Mouse (Mus musculus) heart, embryonic 11.5 days (tissue): ENCODE results near the gene Disc1. TPM values are rescaled to one million over a fixed set of nuclear protein-coding genes. Genes with fewer than 3 reads are reported as not detected.

Experiments
- ATAC-seq: fragments of 200-750 bp; cut with Nextera tagmentation; replicated peaks from 2 replicates; pipeline ENCODE4 v1.8.0; 2017; ENCODE audit warnings: moderate library complexity; ENCODE audit not compliant: insufficient number of reproducible peaks, low FRiP score, low TSS enrichment
- H3K27ac ChIP-seq: fragments of 300-500 bp; sonication (generic); 2 replicates; pipeline ENCODE4 v1.5.1; 2014; ENCODE audit warnings: mild to moderate bottlenecking, low read depth, low read length
- H3K27me3 ChIP-seq: fragments of 300-500 bp; sonication (generic); 2 replicates; pipeline ENCODE4 v1.6.1; 2014; ENCODE audit warnings: mild to moderate bottlenecking, low read length, mixed read lengths; ENCODE audit not compliant: control insufficient read depth, insufficient read depth
- H3K36me3 ChIP-seq: fragments of 300-500 bp; sonication (generic); 2 replicates; pipeline ENCODE4 v1.6.1; 2014; ENCODE audit warnings: mild to moderate bottlenecking, low read length, moderate library complexity, mixed read lengths; ENCODE audit not compliant: control insufficient read depth, insufficient read depth
- H3K4me1 ChIP-seq: fragments of 300-500 bp; sonication (generic); 2 replicates; pipeline ENCODE4 v1.6.1; 2014; ENCODE audit warnings: low read length; ENCODE audit not compliant: control insufficient read depth, insufficient read depth
- H3K4me2 ChIP-seq: fragments of 300-500 bp; sonication (generic); 2 replicates; pipeline ENCODE4 v1.6.1; 2014; ENCODE audit warnings: mild to moderate bottlenecking, moderate library complexity
- H3K4me3 ChIP-seq: fragments of 300-500 bp; sonication (generic); 2 replicates; pipeline ENCODE4 v1.5.1; 2014; ENCODE audit warnings: low read depth, low read length
- H3K9ac ChIP-seq: fragments of 300-500 bp; sonication (generic); 2 replicates; pipeline ENCODE4 v1.6.1; 2014; ENCODE audit warnings: mild to moderate bottlenecking, low read depth, low read length, moderate library complexity
- H3K9me3 ChIP-seq: fragments of 300-500 bp; sonication (generic); replicated peaks from 2 replicates; pipeline ENCODE4 v1.6.1; 2016; ENCODE audit warnings: low read length; ENCODE audit not compliant: control insufficient read depth
- WGBS: fragments of 180-500 bp; shearing (Covaris S2); extraction: QIAGEN DNeasy Blood & Tissue Kit; methylation state at CpG from one replicate; pipeline ENCODE4 v1.1.7; 2014; ENCODE audit not compliant: insufficient replicate concordance; 5-methylcytosine and 5-hydroxymethylcytosine counted together
- polyA plus RNA-seq: library from polyadenylated mRNA; unstranded; fragments of >200 nt; fragmentation: Nextera tagmentation; extraction: Ambion mirVana; gene quantifications from 2 replicates; pipeline ENCODE4 v1.2.1, GENCODE M21; 2014

Disc1 gene
- polyA plus RNA-seq, 1 experiment from 2014 or later, result 1.8 TPM

DNA sequence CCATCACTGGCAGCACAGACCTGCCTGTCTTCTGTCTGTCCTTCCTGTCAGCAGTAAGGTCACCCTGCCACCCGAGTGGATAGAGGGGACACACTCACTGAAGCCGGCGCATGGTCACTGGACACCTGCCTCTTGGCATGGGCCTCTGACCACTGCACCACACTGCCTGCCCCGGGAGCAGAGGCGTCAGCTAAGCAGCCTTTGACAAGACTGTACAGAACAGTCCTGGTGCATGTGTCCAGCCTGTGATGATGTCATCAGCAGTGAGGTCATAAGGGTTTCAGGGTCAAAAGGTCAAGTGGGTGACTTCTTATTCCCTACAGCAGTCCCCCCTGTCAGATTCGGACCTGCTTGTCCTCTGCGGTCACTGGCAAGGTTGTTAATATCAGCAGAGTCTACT lies 87.0 kb downstream of the Disc1 start:
- WGBS, result 37% methylated on average over 7 of the region's 7 CpGs
- ATAC-seq, result no peak
- H3K4me2 ChIP-seq, result no peak overlapping the region
- no peaks in the 10 kb centered on the region for H3K9me3 ChIP-seq
- H3K27me3 ChIP-seq, result no peaks in the 10 kb centered on the region
- H3K9ac ChIP-seq, result no peak overlapping the region
- no peak overlapping the region for H3K4me3 ChIP-seq
- H3K27ac ChIP-seq, result peak overlapping the region; percentile 71
- H3K36me3 ChIP-seq, result peaks cover 3% of the 10 kb centered on the region; the same call in 1 of the 2 replicates
- H3K4me1 ChIP-seq, result peaks cover 19% of the 10 kb centered on the region

DNA sequence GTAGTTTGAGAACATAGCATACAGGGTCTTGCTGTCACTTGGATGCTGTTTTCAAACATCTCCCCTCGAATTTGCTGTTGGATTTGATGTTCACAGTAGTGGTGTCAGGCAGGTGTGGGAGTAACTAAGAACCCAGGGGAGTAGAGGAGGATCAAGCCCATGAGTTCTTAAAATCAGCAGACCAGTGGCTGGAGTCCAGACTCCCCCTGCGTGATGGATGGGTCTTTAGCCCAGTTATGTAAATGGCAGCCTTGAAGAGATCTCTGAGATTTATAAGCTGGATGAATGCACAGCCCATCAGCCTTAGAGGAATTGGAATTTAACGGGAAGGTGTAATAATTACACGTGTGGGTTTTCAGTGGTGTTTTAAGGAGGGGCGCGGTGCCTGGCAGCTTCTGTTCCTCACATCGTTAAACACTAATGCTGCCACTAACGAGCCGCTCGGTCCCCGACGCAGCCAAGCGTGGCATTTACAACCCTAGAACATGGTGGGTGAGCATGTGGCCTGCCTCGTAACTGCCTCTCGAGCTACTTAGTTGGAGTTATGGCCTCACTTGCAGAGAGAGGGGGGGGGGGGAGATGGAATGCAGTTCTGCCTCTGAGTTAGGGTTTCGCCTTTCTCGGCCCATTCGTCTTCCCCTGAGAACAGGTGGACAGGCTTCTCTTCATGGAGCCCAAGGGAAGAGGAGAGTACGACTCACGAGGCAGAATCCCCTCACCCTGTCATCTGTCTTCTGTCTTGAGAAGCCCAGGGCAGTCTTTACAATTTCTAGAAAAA lies 103.1 kb downstream of the Disc1 start:
- Histone ChIP-seq H3K4me3 (no peak overlapping the region), H3K4me1 (no peaks in the 10 kb centered on the region), H3K27ac (no peak overlapping the region), H3K36me3 (no peaks in the 10 kb centered on the region), H3K4me2 (no peak overlapping the region), H3K27me3 (no peaks in the 10 kb centered on the region), H3K9ac (no peak overlapping the region), H3K9me3 (no peaks in the 10 kb centered on the region)
- no peak for ATAC-seq
- whole genome bisulfite sequencing, result 72% methylated on average over 20 of the region's 20 CpGs

DNA sequence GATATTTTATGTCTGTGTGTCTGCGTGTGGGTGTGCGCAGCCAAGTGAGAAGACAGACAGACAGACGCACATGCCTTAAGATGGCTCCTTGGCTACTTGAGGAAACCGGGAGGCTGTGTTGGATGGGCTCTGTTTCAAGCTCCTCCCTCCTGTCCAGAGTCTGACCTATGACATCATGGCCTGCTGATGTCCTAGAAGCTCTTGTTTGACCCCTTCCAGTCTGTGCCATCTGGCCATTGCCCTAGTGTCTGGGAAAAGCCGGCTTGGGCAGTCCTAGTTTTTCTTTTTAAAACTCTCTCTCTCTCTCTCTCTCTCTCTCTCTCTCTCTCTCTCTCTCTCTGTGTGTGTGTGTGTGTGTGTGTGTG lies 103.6 kb downstream of the Disc1 start:
- no peak overlapping the region for H3K4me2 ChIP-seq
- no peak for ATAC-seq
- no peaks in the 10 kb centered on the region for H3K36me3 ChIP-seq
- no peak overlapping the region for H3K27ac ChIP-seq
- H3K9me3 ChIP-seq, result no peaks in the 10 kb centered on the region
- H3K4me1 ChIP-seq, result peaks cover under 1% of the 10 kb centered on the region; the same call in 1 of the 2 replicates
- no peaks in the 10 kb centered on the region for H3K27me3 ChIP-seq
- H3K4me3 ChIP-seq, result no peak overlapping the region
- 63% methylated on average over 5 of the region's 5 CpGs for WGBS
- no peak overlapping the region for H3K9ac ChIP-seq

DNA sequence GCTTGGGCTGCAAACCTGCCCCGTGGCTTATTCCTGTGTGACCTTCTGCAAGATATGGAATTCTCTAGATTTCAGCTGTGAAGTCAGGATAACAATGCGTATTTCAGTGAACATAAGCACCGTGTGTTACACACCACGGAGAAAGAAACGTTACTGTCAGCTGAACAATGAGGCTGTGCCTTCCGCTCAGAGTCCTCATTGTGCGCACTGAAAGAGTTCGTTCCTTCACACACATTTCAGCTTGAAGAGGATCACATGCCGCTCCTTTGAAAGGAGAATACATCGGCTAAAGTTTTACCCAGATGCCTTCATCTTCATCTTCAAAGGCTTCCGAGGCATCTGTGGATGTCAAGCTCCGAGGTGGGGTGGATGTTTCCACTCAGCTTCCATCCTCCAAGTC lies 105.4 kb downstream of the Disc1 start:
- no peak overlapping the region for H3K4me3 ChIP-seq
- H3K9ac ChIP-seq, result no peak overlapping the region
- no peaks in the 10 kb centered on the region for H3K9me3 ChIP-seq
- 81% methylated on average over 12 of the region's 12 CpGs for WGBS
- H3K36me3 ChIP-seq, result no peaks in the 10 kb centered on the region
- ATAC-seq, result no peak
- H3K27me3 ChIP-seq, result no peaks in the 10 kb centered on the region
- H3K4me1 ChIP-seq, result peaks cover 4% of the 10 kb centered on the region; the same call in 1 of the 2 replicates
- no peak overlapping the region for H3K27ac ChIP-seq
- H3K4me2 ChIP-seq, result no peak overlapping the region

DNA sequence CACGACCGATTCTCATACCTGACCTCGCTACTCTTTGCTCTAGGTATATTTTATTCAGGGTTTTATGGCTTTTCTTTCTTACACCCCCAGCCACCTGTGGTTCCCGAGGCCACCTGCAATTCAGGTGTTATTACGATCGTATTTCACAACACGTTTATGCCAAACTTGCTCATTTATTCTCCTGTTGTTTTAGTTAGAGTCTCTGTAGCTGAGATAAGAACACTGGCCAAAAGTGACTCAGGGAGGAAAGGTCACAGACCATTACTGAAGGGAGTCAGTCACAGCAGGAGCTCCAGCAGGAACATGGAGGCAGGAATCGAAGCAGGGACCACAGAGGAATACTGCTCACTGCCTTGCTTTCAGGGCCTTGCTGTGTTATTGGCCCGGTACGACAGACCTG lies 109.5 kb downstream of the Disc1 start:
- WGBS, result 76% methylated on average over 10 of the region's 10 CpGs
- H3K4me3 ChIP-seq, result no peak overlapping the region

DNA sequence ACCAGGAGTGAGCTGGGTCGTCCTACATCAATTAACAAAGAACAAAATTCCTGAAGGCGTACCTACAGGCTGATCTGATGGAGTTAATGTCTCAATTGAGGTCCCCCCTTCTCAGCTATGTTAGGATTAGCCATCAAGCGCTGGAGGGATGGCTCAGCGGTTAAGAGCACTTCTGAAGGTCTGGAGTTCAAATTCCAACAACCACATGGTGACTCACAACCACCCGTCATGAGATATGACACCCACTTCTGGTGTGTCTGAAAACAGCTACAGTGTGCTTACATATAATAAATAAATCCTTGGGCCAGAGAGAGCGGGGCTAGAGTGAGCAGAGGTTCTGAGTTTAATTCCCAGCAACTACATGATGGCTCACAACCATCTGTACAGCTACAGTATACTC lies 109.9 kb downstream of the Disc1 start:
- Histone ChIP-seq H3K27me3 (no peaks in the 10 kb centered on the region), H3K9ac (no peak overlapping the region), H3K4me1 (peaks cover 4% of the 10 kb centered on the region; the same call in 1 of the 2 replicates), H3K36me3 (no peaks in the 10 kb centered on the region), H3K4me2 (no peak overlapping the region), H3K9me3 (no peaks in the 10 kb centered on the region), H3K27ac (no peak overlapping the region), H3K4me3 (no peak overlapping the region)
- ATAC-seq, result no peak
- 80% methylated on average over 6 of the region's 6 CpGs for WGBS

More for the DNA sequence above, 109.5 kb downstream of the Disc1 start:
- Histone ChIP-seq H3K27ac (no peak overlapping the region), H3K4me1 (peaks cover 4% of the 10 kb centered on the region; the same call in 1 of the 2 replicates), H3K36me3 (no peaks in the 10 kb centered on the region), H3K27me3 (no peaks in the 10 kb centered on the region), H3K9ac (no peak overlapping the region), H3K9me3 (no peaks in the 10 kb centered on the region), H3K4me2 (no peak overlapping the region)
- ATAC-seq, result no peak

DNA sequence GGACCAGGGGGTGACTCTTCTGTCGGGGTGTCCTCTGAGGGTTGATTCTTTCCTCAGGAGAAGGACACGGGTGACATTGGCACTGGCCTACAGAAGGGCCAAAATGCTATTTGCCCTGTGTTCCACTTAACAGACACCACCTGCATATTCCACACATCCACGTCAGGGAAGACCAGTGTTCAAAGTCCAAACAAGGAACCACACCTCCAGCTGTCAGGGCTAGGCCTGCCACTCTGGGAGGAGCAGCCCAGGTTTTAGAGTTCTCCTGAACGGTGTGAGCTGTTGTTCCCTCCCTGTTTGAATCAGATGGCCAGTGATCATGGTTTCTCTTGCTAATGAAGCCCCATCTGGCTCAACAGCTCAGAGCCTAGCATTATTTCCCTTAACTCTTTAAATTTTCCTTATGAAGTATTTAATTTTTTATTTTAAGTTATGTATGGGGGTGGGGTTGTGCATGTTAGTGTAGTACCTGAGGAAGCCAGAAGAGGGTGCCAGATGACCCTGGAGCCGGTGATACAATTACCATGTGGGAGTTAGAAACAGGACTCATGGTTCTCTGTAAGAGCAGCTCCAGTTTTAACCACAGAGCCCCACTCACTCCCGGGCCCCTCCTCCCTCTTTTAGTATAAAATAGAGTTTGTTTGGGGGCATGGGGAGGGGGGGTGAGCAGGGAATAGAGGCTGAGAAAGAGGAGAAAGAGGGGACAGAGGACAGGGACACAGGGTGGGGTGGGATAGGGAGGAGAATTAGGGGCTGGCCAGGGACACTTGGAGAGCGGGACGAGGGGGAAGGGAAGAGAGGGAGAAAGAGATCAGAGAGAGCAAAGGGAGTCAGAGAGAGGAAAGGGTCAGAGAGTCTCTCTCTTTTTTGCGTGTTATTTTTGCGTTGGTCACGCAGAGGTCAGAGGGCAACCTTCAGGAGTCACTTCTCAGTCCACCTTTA lies 111.8 kb downstream of the Disc1 start:
- Histone ChIP-seq H3K27me3 (no peaks in the 10 kb centered on the region), H3K36me3 (no peaks in the 10 kb centered on the region), H3K9me3 (no peaks in the 10 kb centered on the region), H3K4me3 (no peak overlapping the region), H3K27ac (no peak overlapping the region), H3K9ac (no peak overlapping the region), H3K4me1 (peaks cover 4% of the 10 kb centered on the region; the same call in 1 of the 2 replicates), H3K4me2 (no peak overlapping the region)
- 65% methylated on average over 11 of the region's 11 CpGs for WGBS
- no peak for ATAC-seq

DNA sequence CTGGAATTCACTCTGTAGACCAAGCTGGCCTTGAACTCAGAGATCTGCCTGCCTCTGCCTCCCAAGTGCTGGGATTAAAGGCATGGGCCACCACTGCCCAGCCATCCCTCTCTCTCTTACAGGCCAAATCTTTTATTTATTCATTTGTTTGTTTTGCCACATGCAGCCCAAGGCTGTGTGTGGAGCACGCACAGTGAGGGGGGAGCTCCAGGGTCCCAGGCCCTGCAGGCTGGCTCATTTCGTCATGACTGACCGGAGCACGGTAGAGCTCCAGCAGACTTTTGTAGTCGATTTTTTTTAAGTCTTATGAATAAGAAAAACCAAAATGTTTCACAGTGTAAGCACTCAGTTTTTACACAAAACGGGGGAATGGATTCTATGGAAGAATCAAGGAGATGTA lies 112.5 kb downstream of the Disc1 start:
- Histone ChIP-seq H3K4me2 (no peak overlapping the region), H3K4me1 (peaks cover 4% of the 10 kb centered on the region; the same call in 1 of the 2 replicates), H3K9ac (no peak overlapping the region), H3K27ac (no peak overlapping the region), H3K9me3 (no peaks in the 10 kb centered on the region), H3K4me3 (no peak overlapping the region), H3K27me3 (no peaks in the 10 kb centered on the region), H3K36me3 (no peaks in the 10 kb centered on the region)
- no peak for ATAC-seq
- 89% methylated on average over 6 of the region's 6 CpGs for WGBS
